Mouse (Mus musculus) midbrain, embryonic 16.5 days (tissue): Measurements from ENCODE around the gene Msrb3. TPM values are rescaled to one million over a fixed set of nuclear protein-coding genes. Genes with fewer than 3 reads are reported as not detected.

Experiments used
- ATAC-seq: fragments of 200-750 bp; cut with Nextera tagmentation; 2 replicates; pipeline ENCODE4 v1.8.0; 2017; ENCODE audit warnings: moderate TSS enrichment
- H3K27ac ChIP-seq: fragments of 300-500 bp; sonication (generic); 2 replicates; pipeline ENCODE4 v1.5.1; 2014; ENCODE audit warnings: mild to moderate bottlenecking, low read length, mixed read lengths
- H3K27me3 ChIP-seq: fragments of 300-500 bp; sonication (generic); 2 replicates; pipeline ENCODE4 v1.6.1; 2014; ENCODE audit warnings: low read depth, low read length, mixed read lengths; ENCODE audit not compliant: control insufficient read depth, insufficient read depth
- H3K36me3 ChIP-seq: fragments of 300-500 bp; sonication (generic); 2 replicates; pipeline ENCODE4 v1.6.1; 2014; ENCODE audit warnings: mild to moderate bottlenecking, low read length, moderate library complexity, mixed read lengths; ENCODE audit not compliant: control insufficient read depth, insufficient read depth
- H3K4me1 ChIP-seq: fragments of 300-500 bp; sonication (generic); 2 replicates; pipeline ENCODE4 v1.6.1; 2014; ENCODE audit warnings: mild to moderate bottlenecking, low read length, mixed read lengths; ENCODE audit not compliant: control insufficient read depth, insufficient read depth
- H3K4me2 ChIP-seq: fragments of 300-500 bp; sonication (generic); 2 replicates; pipeline ENCODE4 v1.6.1; 2014; ENCODE audit warnings: mild to moderate bottlenecking, low read length, mixed read lengths
- H3K4me3 ChIP-seq: fragments of 300-500 bp; sonication (generic); 2 replicates; pipeline ENCODE4 v1.5.1; 2014; ENCODE audit warnings: low read depth, mild to moderate bottlenecking, low read length, moderate library complexity, mixed read lengths
- H3K9ac ChIP-seq: fragments of 300-500 bp; sonication (generic); 2 replicates; pipeline ENCODE4 v1.6.1; 2014; ENCODE audit warnings: low read depth, low read length, mixed read lengths
- H3K9me3 ChIP-seq: fragments of 300-500 bp; sonication (generic); replicated peaks from 2 replicates; pipeline ENCODE4 v1.6.1; 2014; ENCODE audit warnings: mild to moderate bottlenecking, low read length, mixed read lengths; ENCODE audit not compliant: control insufficient read depth, poor library complexity, severe bottlenecking
- WGBS: fragments of 180-500 bp; shearing (Covaris S2); extraction: QIAGEN DNeasy Blood & Tissue Kit; methylation state at CpG from one replicate; pipeline ENCODE4 v1.1.7; 2014; 5-methylcytosine and 5-hydroxymethylcytosine counted together
- polyA plus RNA-seq: library from polyadenylated mRNA; unstranded; fragments of >200 nt; fragmentation: Nextera tagmentation; extraction: Ambion mirVana; gene quantifications from 2 replicates; pipeline ENCODE4 v1.2.1, GENCODE M21; 2015

The Msrb3 gene
- polyA plus RNA-seq, 1 experiment from 2014 or later: 1.0 TPM

- Histone ChIP-seq H3K4me3 (peak overlapping the region; percentile 36), H3K4me1 (peaks cover 8% of the 10 kb centered on the region), H3K9me3 (no peaks in the 10 kb centered on the region), H3K36me3 (no peaks in the 10 kb centered on the region), H3K9ac (peak overlapping the region; percentile 51), H3K27ac (no peak overlapping the region), H3K4me2 (peak overlapping the region; percentile 78), H3K27me3 (peaks cover 2% of the 10 kb centered on the region; the same call in 1 of the 2 replicates)
- WGBS: 6% methylated on average over 18 of the region's 18 CpGs
- ATAC-seq: peak; percentile 86
These were observed 153.6 kb downstream of the Msrb3 start for GRCm38 (mm10) chr10:120745138-120745856.

GRCm38 (mm10) chr10:120744441-120745137 lies 154.3 kb downstream of the Msrb3 start:
- WGBS: 1% methylated on average over 15 of the region's 15 CpGs
- H3K36me3 ChIP-seq: no peaks in the 10 kb centered on the region
- H3K9me3 ChIP-seq: no peaks in the 10 kb centered on the region
- H3K27me3 ChIP-seq: peaks cover 2% of the 10 kb centered on the region; the same call in 1 of the 2 replicates
- peaks cover 8% of the 10 kb centered on the region for H3K4me1 ChIP-seq
- peak overlapping the region; percentile 51 for H3K9ac ChIP-seq
- H3K4me2 ChIP-seq: peak overlapping the region; percentile 78
- peak overlapping the region; percentile 36 for H3K4me3 ChIP-seq
- ATAC-seq: peak; percentile 59; the same call in 1 of the 2 replicates
- no peak overlapping the region for H3K27ac ChIP-seq

GRCm38 (mm10) chr10:120736508-120737069 lies 162.3 kb downstream of the Msrb3 start:
- Histone ChIP-seq H3K9ac (no peak overlapping the region), H3K27me3 (0 out of 2 replicates have a peak, but pooled peaks cover 2% of the 10 kb centered on the region), H3K4me2 (peak overlapping the region; percentile 59), H3K36me3 (no peaks in the 10 kb centered on the region), H3K27ac (no peak overlapping the region), H3K4me1 (peaks cover 6% of the 10 kb centered on the region), H3K4me3 (no peak overlapping the region; the same call in 1 of the 2 replicates), H3K9me3 (no peaks in the 10 kb centered on the region)
- WGBS: 8% methylated on average over 14 of the region's 14 CpGs
- ATAC-seq: no peak

GRCm38 (mm10) chr10:120735722-120736507 lies 163.0 kb downstream of the Msrb3 start:
- no peak for ATAC-seq
- WGBS: 5% methylated on average over 25 of the region's 25 CpGs
- H3K27me3 ChIP-seq: 0 out of 2 replicates have a peak, but pooled peaks cover 2% of the 10 kb centered on the region
- H3K9me3 ChIP-seq: no peaks in the 10 kb centered on the region
- no peaks in the 10 kb centered on the region for H3K36me3 ChIP-seq
- no peak overlapping the region for H3K27ac ChIP-seq
- peak overlapping the region; percentile 59 for H3K4me2 ChIP-seq
- H3K9ac ChIP-seq: no peak overlapping the region
- peaks cover 6% of the 10 kb centered on the region for H3K4me1 ChIP-seq
- peak overlapping the region; percentile 30 for H3K4me3 ChIP-seq

GRCm38 (mm10) chr10:120734364-120734763 lies 164.5 kb downstream of the Msrb3 start:
- no peaks in the 10 kb centered on the region for H3K36me3 ChIP-seq
- H3K4me3 ChIP-seq: no peak overlapping the region
- H3K4me1 ChIP-seq: peaks cover 6% of the 10 kb centered on the region
- no peaks in the 10 kb centered on the region for H3K27me3 ChIP-seq
- no peak overlapping the region for H3K27ac ChIP-seq
- no peak overlapping the region for H3K4me2 ChIP-seq
- H3K9me3 ChIP-seq: no peaks in the 10 kb centered on the region
- WGBS: 96% methylated on average over 2 of the region's 2 CpGs
- H3K9ac ChIP-seq: no peak overlapping the region
- ATAC-seq: no peak

Other genes starting within 250 kb of the Msrb3 start
- 2.7 and 3.3 TPM in 2 replicates for gene Lemd3, start 80.2 kb upstream of the Msrb3 start, polyA plus RNA-seq
- 18.7 and 20.6 TPM in 2 replicates for gene Wif1, start 134.9 kb upstream of the Msrb3 start, polyA plus RNA-seq